Mouse (Mus musculus) lung, postnatal 25 days (tissue): ENCODE data around the gene Msx2.

Experiments used
- DNase-seq: peaks from one replicate; pipeline ENCODE4 v3.0.0; 2022; ENCODE audit warnings: low spot score

The Msx2 gene

DNA sequence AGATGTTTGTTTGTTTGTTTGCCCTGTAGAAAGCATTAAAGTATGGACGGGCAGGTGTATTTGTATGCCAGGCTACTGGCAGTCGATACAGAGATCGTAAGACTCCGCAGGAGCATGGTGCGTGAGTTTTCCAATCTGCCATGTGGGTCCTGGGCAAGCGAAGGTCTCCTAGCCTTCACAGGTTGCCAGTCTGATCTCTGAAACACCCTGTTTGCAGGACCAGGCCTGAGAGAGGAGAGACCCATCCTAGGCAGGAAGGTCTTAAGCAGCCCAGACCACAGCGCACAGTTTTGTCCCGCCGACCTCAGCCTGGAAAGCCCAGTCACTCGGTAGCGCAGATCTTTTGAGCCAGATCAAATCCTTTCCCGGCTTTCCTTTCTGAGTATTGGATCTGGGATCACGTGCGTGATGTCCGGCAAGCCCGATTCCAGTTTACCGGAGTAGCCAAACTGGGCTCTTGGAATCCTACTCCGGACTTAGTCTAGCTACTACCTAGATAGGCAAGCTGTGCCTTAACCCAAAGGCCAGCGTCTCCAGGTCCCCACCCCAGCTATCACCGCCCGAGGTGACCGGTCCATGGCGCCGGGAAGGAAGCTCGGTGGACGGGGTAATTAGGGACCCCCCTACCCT lies 7.6 kb downstream of the Msx2 start:
- no peak for DNase-seq

- no peak for DNase-seq
Observed at GRCm38 (mm10) chr13:53464441-53465001, 8.4 kb downstream of the Msx2 start.

- DNase-seq: no peak
Observed at GRCm38 (mm10) chr13:53463946-53464345, 8.9 kb downstream of the Msx2 start.

DNA sequence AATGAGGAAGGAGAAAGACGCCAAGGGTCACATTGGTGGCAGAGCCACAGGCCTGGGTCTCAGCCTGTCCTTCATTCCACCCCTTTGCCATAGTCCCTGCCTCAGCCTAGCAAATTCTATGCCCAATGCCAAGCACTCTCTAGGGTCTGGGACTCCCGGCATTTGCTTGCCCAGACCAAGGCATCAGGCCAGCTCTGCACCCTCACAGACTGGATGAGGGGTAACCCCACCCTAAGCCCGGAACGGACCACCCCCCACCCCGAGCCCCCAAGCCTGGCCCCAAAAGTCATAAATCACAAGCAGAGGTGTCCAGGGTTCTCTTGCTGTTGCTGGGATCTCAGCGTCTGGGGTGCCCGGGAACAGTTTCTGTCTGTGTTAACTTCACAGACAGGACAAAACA lies 9.8 kb downstream of the Msx2 start:
- DNase-seq: no peak

- DNase-seq: no peak
Observed at GRCm38 (mm10) chr13:53462649-53462970, 10.3 kb downstream of the Msx2 start.

GRCm38 (mm10) chr13:53461855-53462648 lies 10.8 kb downstream of the Msx2 start:
- DNase-seq: no peak

- no peak for DNase-seq
Observed at GRCm38 (mm10) chr13:53461346-53461745, 11.5 kb downstream of the Msx2 start.

DNA sequence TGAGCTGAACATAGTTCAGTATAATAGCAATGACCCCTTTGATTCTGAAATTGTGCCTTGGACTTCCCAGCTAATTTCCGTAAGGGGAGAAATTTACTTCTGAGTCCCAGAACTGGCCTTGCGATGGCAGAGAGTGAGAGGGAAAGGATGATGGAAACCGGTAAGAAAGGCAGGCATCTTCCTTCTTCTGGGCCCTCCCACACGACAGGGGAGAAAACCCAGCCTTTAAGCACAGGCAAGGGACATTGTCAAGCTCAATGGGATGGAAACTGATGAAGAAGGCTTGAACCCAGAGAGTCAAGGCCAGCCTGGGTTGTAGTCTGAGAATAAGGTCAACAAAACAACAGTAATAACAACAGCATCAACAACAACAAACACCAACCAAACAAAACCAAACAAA lies 14.1 kb downstream of the Msx2 start:
- DNase-seq: no peak

DNA sequence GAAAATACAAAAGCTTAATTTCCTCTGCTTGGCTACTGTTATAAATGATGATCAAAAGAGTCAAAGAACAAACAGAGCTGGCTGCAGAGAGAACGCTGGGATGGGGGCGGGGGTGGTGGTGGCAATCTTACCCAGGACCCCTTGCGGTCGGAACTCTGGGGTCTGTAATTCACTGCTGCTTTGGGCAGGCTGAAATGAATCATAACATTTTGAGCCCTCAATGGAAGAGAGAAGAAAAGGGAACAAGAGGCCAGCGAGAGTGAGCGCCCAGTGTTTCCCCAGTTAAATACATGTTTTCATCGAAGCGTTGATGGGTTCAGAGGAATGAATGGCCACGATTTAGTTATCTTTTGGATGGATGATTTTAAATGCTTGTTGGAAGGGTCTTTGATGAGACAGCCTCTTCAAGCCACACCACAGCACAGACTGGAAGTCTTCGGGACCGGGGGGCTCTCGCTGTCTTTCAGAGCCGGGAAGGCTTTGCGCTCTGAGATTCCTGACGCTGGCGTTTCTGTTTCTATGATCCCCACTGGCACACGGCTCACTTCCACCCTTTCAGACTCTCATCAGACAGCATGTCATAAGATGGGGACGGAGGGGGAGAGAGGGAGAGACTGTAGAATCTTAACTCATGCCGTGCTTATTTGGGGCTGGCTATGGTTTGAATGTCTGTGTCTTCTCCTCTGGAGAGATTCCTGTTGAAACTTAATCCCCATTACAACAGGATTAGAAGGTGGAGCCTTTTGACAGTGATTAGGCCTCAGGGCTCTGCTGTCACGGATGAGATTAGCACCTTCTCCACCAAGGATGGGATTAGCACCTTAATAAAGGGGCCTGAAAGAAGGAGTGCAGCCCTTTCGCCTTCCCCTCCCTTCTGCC lies 17.8 kb downstream of the Msx2 start:
- DNase-seq: no peak

DNA sequence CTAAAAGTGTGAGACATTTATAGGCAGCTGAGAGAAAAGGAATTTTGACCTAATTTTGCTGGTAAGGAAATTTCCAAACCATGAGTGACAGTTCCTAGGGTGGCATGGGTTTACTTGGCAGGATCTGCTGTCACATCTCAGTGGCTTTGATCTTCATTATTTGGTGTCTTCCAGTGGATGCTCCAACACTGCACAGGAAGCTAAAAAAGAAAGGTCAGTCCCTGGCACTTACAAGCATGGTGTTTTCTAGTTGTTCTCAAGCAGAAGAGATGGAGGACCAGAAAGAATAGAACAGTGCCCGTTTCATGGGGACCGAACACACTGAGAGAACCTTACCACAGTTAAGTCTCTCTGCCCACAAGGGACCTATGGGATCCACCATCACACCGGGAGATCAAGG lies 18.9 kb downstream of the Msx2 start:
- no peak for DNase-seq

- peak; percentile 13 for DNase-seq
Observed at GRCm38 (mm10) chr13:53447609-53448008, 25.3 kb downstream of the Msx2 start.

GRCm38 (mm10) chr13:53443602-53444001 lies 29.3 kb downstream of the Msx2 start:
- DNase-seq: no peak

- DNase-seq: no peak
Observed at GRCm38 (mm10) chr13:53442168-53442980, 30.5 kb downstream of the Msx2 start.

DNA sequence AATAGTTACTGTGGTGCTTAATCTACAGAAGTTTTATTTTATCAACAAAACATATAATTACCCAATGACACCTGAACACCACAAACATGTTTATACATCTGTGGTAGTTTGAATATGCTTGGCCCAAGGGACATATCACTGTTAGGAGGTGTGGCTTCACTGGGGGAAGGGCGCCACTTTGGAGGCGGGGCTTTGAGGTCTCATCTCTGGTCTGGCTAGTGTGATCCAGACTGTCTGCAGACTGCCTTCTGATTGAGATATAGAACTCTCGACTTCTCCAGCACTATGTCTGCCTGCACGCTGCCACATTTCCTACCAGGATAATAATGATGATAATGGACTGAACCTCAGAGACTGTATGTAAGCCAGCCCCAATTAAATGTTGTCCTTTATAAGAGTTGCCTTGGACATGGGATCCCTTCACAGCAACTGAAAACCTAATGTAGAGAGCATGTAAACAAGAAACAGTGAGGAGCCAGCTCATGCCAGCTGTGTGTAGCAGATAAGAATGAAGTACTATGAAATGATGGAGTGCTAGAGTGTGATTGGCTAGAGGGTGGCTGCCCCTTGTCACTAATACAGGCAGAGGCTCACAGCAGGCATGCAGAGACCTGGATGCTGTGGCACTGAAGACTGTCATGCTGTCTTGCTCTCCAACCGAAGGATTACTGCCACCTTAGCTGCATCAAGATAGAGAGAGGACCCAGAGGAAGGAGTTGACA lies 31.4 kb downstream of the Msx2 start:
- no peak for DNase-seq

DNA sequence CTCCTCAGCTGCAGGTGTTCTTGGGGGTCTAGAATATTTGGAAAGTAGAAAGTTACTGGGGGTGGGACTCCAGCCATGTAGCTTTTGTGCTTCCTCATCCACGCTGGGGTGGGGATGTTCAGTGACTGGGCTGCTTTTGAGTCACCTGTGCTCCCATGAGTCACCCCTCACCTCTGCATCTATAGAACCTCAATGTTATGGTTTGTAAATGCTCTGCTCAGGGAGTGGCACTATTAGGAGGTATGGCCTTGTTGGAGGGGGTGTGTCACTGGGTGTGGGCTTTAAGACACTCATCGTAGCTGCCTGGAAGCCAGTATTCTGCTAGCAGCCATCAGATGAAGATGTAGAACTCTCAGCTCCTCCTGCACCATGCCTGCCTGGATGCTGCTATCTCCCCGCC lies 32.9 kb downstream of the Msx2 start:
- DNase-seq: no peak

GRCm38 (mm10) chr13:53426507-53426906 lies 46.4 kb downstream of the Msx2 start:
- DNase-seq: peak; percentile 79

DNA sequence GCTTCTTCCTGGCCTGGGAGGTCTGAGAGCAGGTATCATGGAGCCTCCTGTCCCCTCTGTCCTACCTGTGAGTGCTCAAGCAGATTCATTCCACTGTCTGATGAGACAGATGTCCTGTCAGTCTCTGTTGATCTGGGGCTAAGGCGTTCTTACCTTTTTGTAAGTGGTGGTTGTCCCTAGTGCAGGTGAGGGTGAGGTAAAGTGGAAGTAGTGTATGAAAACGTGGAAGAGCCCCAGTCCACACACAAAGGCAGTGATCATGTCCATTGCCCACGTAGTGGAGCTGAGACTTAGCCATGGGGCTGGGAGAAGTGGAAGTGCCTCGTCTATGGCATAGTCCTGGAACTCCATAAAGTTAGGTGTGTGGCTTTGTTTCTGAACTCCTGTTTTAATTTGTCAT lies 51.7 kb downstream of the Msx2 start:
- no peak for DNase-seq

DNA sequence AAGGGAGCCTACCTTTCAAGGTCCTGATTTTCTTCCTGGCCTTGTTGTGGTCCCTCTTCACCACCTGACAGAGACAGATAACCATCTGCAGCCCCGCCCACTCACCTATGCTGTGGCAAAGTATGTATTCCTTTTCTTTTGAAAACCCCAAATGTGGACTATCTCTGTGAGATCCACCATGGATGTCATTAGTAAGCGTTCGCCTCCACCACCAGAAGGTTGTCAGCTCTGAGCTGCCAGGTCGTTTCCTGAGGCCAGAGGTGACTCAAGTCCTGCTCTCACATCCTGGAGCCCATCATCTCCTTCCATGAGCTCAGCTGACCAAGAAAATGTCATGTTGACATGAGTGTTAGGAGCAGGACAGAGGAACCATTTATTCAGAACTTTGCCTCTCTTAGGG lies 52.1 kb downstream of the Msx2 start:
- DNase-seq: no peak

- no peak for DNase-seq
Observed at GRCm38 (mm10) chr13:53419681-53420080, 53.2 kb downstream of the Msx2 start.

DNA sequence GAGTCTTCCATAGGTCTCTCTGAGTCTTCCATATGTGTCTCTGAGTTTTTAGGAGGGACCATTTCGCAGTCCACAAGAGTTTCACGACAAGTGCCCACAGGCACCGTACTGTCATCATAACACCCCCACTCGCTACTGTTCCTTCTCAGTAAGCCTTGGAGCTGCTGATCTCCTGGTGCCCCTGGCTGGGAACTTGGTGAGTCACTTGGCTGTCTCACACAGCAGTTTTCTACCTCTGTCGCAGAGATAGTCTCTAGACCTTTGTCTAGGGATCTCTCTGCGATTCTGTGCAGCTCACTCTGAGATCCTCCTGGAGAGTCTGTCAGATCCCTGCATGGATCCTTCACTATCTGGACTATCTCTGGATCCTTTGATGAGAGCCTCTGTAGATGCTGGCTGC lies 55.2 kb downstream of the Msx2 start:
- no peak for DNase-seq
